Mouse (Mus musculus) embryonic stem cell, embryonic (primary cell): ENCODE measurements around the gene Irak2.
"Not testable (repeated sequence)": the region's sequence is repeated elsewhere in the genome, so short reads cannot be mapped to it uniquely, and the experiment has no call there.

Experiments used
- CTCF ChIA-PET, 4 experiments: fragments of 300-600 bp in 2 of 4; fragments of 350-600 bp in 2 of 4; sonication (Branson Sonifier 250); formaldehyde crosslinking; loops; one replicate each; lab custom pipeline; 2022; ENCODE audit warnings: inconsistent platforms in 2 of 4; lab: Charles Lee
- POLR2A ChIA-PET, 4 experiments: fragments of 300-600 bp in 2 of 4; fragments of 350-600 bp in 2 of 4; sonication (Branson Sonifier 250); formaldehyde crosslinking; loops; one replicate each; lab custom pipeline; 2022; ENCODE audit warnings: antibody characterized with exemption in 4 of 4, inconsistent platforms in 1 of 4; lab: Charles Lee

The Irak2 gene

DNA sequence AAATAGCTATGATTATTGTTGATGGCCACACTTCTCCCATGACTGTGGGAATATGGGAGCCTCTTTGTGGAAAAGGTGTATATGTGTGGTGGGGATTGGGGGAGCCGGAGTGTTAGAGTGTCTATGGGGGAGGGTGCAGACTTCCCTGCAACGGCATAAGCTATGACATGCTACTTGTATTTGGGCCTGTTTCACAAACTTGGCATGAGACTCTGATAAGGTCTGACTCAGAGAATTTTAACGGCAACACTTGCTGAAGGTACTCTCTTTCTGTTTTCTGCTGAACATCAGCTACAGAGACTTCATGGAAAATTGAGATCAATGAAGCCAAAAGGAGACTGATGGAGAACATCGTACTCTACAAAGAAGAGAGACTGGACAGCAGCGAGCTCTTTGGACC lies 55.1 kb downstream of the Irak2 start:
- CTCF ChIA-PET, result interaction anchor here in 1 of 4 experiments (1.7 kb wide), 1 partner anchor 55 kb away, joined by 4 read pairs; the partner anchor contains the start of gene Irak2
- POLR2A ChIA-PET, result interaction anchor here in 1 of 4 experiments (0.7 to 1.9 kb wide), 3 partner anchors 10 to 53 kb away, joined by 3 to 8 read pairs (median 3); no protein-coding TSS in a partner anchor

- POLR2A ChIA-PET, result interaction anchor here in 3 of 4 experiments (0.9 to 3.5 kb wide), 14 partner anchors 9 to 192 kb away, joined by 3 to 37 read pairs (median 11); no protein-coding TSS in a partner anchor
Measured at GRCm38 (mm10) chr6:113695203-113695602, 56.9 kb downstream of the Irak2 start.

GRCm38 (mm10) chr6:113695766-113696355 lies 57.6 kb downstream of the Irak2 start:
- CTCF ChIA-PET, result interaction anchor here in 3 of 4 experiments (0.7 to 1.5 kb wide), 7 partner anchors 12 to 294 kb away, joined by 3 to 10 read pairs (median 3); partner anchors contain the start of gene Irak2 (in 2 of the 3)
- POLR2A ChIA-PET, result interaction anchor here (0.6 to 3.7 kb wide), 56 partner anchors 9 to 621 kb away, joined by 3 to 37 read pairs (median 6); partner anchors contain the start of genes Sec13 (in 3 of the 4), Brk1 (in 2 of the 4), Irak2 (in 2 of the 4) and Emc3 (in 1 of the 4)

More at GRCm38 (mm10) chr6:113695203-113695602, 56.9 kb downstream of the Irak2 start:
- CTCF ChIA-PET, result interaction anchor here in 1 of 4 experiments (1.7 kb wide), 1 partner anchor 57 kb away, joined by 4 read pairs; the partner anchor contains the start of gene Irak2

DNA sequence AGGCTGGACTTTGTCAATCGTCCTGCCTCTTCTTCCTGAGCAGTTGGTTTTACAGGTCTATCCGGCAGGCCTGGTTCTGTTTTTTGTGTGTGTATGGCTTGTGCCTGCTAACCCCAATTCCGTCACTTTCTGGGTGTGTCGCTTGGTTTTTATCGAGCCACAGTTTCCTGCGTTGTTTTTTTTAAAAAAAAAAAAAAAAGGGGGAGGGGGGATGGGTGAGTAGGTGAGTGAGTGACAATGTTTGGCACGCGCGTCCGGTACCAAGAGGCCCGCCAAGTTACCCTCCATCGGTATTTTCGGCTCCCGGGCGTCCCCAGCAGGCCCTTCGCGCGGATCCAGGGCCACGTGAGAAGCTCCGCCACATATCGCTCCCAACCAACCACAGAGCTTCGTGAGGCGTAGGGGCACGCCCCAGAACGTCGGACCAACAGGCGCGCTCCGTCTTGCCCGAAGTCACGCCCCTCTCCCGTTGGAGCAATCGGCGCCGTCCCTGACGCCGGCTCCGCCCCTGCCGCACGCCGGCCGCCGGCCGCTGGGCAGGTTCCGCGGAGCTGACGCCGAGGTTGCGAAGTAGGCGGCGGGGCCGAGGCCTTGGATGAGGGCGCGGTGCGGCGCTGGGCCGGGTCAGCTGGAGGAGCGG lies 58.4 kb downstream of the Irak2 start, which contains the start of gene Tatdn2:
TSS of gene Tatdn2 (plus strand) at position 469 of the 640 bp plus-strand sequence.
- ChIA-PET POLR2A (interaction anchor here (0.5 to 3.7 kb wide), 111 partner anchors 8 to 1941 kb away, joined by 3 to 37 read pairs (median 4); partner anchors contain the start of genes Irak2 (in 3 of the 4), Sec13 (in 3 of the 4), Brk1 (in 2 of the 4) and Jagn1 (in 2 of the 4)), CTCF (interaction anchor here (0.7 to 1.5 kb wide), 24 partner anchors 10 to 617 kb away, joined by 3 to 10 read pairs (median 4); partner anchors contain the start of genes Irak2 (in 3 of the 4) and Brk1 (in 1 of the 4))

DNA sequence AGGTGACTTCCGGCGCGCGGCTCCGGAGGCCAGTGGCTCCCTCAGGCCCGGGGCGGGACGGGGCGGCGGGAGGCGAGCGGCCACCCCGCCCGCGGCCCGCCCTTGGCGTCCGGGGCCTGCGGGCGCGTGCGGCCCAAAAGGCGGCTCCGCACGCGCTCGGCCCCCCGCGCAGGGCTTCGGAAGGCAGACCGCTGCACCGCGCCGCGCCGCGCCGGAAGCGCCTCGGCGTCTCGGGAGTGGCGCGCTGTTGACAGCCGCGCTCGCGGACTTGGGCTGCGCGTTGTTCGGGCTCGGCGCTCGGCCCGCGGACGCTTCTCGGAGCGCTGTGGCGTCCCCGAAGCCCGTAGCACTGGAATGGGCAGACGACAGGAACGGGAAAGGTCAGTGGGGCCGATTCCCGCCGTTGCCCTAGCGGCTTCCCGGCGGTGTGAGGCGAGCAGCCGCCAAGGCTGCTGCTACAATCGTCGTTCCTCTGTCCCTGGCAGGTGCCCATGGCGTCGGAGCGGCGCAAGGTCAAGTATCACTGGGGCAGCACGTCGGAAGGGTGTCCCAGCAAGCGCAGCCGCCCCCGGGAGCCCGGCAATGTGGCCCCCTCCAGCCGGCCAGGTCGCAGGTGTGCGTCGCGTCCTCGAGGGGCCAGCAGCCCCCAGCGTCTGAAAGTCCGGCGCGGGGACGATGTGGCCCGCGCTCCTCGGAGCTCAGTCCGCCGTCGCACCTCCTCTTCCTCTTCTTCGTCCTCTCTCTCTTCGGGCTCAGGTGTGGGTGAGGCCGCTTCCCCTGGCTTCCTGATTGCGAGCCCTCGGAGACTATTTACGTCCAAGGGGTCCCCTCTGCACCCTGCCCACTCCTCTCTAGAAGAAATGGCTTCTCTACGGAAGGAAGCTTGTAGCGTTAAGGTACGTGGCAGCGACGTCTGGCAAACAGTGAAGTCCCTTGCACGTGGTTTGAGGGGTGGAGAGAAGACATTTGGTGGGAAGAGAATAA lies 59.2 kb downstream of the Irak2 start:
- ChIA-PET POLR2A (interaction anchor here (0.6 to 3.7 kb wide), 119 partner anchors 8 to 1940 kb away, joined by 3 to 37 read pairs (median 4); partner anchors contain the start of genes Irak2 (in 3 of the 4), Sec13 (in 3 of the 4), Brk1 (in 2 of the 4) and Ghrl (in 2 of the 4)), CTCF (interaction anchor here (0.7 to 1.5 kb wide), 24 partner anchors 10 to 618 kb away, joined by 3 to 10 read pairs (median 4); partner anchors contain the start of genes Irak2 (in 3 of the 4) and Brk1 (in 1 of the 4))

- ChIA-PET POLR2A (interaction anchor here in 1 of 4 experiments (0.7 to 4.7 kb wide), 5 partner anchors 14 to 37 kb away, joined by 3 to 18 read pairs (median 5); partner anchors contain the start of gene Tatdn2), CTCF (no interaction called here)
Measured at GRCm38 (mm10) chr6:113712718-113713117, 74.5 kb downstream of the Irak2 start.

- POLR2A ChIA-PET, result interaction anchor here in 2 of 4 experiments (0.7 to 4.7 kb wide), 4 partner anchors 12 to 345 kb away, joined by 4 to 18 read pairs (median 4); no protein-coding TSS in a partner anchor
- CTCF ChIA-PET, result not testable (repeated sequence)
Measured at GRCm38 (mm10) chr6:113713389-113713788, 75.1 kb downstream of the Irak2 start.

DNA sequence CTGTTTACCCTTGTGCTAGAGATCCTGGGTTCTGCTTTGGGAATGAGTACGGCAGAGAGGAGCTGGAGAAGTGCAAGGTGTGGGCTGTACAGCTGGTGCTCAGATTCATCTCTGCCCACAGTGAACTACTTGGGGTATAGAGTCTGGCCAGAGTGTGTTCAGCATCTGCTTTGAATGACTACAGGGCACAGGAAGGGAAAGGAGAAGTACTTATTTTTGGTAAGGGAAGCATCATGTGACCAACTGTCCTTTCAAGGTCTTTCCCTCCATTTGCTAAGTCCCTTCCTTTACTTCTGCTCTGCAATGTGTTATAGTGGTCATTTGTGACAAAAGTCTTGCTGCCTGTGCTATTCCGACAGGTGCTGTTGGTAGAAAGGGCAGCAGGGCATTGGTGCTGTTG lies 76.0 kb downstream of the Irak2 start:
- CTCF ChIA-PET, result interaction anchor here in 1 of 4 experiments (1.1 kb wide), 1 partner anchor 18 kb away, joined by 3 read pairs; no protein-coding TSS in a partner anchor
- POLR2A ChIA-PET, result interaction anchor here in 3 of 4 experiments (0.5 to 4.7 kb wide), 10 partner anchors 8 to 83 kb away, joined by 3 to 25 read pairs (median 6); partner anchors contain the start of gene Tatdn2 (in 3 of the 3)

DNA sequence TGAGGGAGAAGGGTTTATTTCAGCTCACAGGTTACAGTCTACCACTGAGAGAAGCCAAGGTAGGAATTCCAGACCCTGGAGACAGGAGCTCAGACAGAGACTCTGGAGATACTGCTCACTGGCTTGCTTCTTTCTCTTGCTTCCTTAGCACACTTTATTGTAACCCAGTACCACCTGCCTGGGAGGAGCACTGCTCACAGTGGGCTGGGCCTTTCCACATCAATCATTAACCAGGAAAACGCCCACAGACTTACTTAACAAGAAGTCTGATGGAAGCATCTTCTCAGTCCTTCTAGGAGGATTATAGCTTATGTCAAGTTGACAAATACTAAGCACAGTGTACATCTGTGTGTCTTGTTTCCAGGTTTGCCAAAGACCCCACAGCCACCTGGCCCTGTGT lies 76.5 kb downstream of the Irak2 start:
- POLR2A ChIA-PET, result interaction anchor here in 3 of 4 experiments (0.5 to 4.7 kb wide), 12 partner anchors 8 to 151 kb away, joined by 3 to 25 read pairs (median 6); partner anchors contain the start of genes Tatdn2 (in 3 of the 3) and Sec13 (in 1 of the 3)
- CTCF ChIA-PET, result interaction anchor here in 1 of 4 experiments (1.0 to 1.1 kb wide), 2 partner anchors 8 to 19 kb away, joined by 3 read pairs; no protein-coding TSS in a partner anchor

DNA sequence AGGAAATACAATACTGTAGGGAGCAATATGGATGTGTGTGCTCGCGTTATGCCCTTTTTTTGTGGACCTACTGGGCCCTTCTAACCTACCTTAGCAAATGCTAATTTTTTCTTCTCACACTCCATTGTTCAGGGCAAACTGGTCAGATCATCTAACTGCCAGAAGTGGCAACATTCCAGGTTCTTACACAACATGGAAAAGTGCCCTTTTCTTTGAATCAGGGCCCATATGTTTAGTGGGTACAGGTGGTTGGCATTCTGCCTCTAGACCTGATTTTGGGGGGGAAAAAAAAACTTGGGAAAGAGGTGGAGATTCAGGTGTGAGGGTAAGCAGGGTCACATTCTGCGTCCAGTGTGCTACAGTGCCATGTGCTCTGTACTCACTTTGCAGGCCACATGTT lies 79.3 kb downstream of the Irak2 start:
- CTCF ChIA-PET, result no interaction called here
- POLR2A ChIA-PET, result interaction anchor here in 2 of 4 experiments (1.1 to 4.6 kb wide), 6 partner anchors 9 to 35 kb away, joined by 3 to 25 read pairs (median 7); partner anchors contain the start of genes Tatdn2 (in 2 of the 2) and Sec13 (in 1 of the 2)

DNA sequence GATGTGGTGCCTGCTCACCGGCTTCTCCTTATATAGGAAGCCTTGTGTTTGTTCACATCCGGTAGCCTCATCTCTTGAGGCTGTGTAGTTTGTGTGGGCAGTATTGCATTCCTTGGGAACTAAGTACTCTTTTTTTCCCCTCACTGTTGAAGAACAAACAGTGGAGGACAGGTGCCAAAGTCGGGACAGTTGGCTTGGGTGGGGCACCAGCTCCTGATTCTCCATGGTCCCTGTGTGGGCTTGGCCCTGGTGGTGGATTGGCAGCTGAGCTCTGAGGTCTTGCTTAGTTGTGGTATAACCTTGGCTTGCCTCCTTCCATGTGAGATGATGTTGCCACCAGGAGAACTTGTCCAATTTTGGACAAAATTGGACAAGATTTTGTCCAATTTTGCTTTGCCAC lies 81.6 kb downstream of the Irak2 start, which contains the start of gene Ghrl:
TSS of gene Ghrl (minus strand) at position 3 of the 400 bp plus-strand sequence.
- ChIA-PET POLR2A (interaction anchor here in 2 of 4 experiments (0.8 to 1.5 kb wide), 5 partner anchors 8 to 23 kb away, joined by 3 to 6 read pairs (median 3); partner anchors contain the start of genes Sec13 (in 1 of the 2) and Tatdn2 (in 1 of the 2)), CTCF (interaction anchor here in 2 of 4 experiments (1.1 to 1.2 kb wide), 2 partner anchors 81 to 82 kb away, joined by 3 to 5 read pairs; partner anchors contain the start of gene Irak2 (in 2 of the 2))

- ChIA-PET POLR2A (interaction anchor here in 2 of 4 experiments (1.0 to 1.6 kb wide), 4 partner anchors 13 to 23 kb away, joined by 3 to 5 read pairs (median 5); partner anchors contain the start of gene Sec13 (in 1 of the 2)), CTCF (no interaction called here)
Measured at GRCm38 (mm10) chr6:113721061-113721460, 82.8 kb downstream of the Irak2 start.

DNA sequence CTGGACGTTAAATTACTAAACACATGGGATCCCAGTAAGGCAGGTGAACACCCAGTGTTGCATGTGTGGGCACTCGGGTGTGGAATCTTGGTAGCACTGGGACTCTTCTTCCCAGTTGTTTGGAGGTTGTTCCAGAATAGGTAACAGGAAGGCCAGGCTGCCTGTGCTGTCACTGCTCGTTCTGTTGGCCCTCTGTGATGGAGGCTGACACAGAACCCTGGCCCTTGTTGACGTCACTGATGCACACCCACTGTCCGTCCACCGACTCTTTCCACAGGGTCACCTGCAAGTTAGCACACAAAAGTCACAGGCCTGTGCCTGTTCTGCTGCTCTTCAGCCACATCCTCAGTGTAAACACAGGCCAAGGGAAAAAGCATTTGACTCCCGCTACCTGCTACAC lies 89.9 kb downstream of the Irak2 start:
- ChIA-PET CTCF (no interaction called here), POLR2A (interaction anchor here in 2 of 4 experiments (0.5 to 4.6 kb wide), 9 partner anchors 8 to 532 kb away, joined by 3 to 19 read pairs (median 4); partner anchors contain the start of genes Sec13 (in 2 of the 2) and Ghrl (in 1 of the 2))

GRCm38 (mm10) chr6:113731296-113731695 lies 93.0 kb downstream of the Irak2 start:
- CTCF ChIA-PET, result no interaction called here
- POLR2A ChIA-PET, result interaction anchor here in 2 of 4 experiments (0.6 to 2.9 kb wide), 3 partner anchors 9 to 34 kb away, joined by 3 to 11 read pairs (median 3); partner anchors contain the start of genes Sec13 (in 1 of the 2) and Tatdn2 (in 1 of the 2)

GRCm38 (mm10) chr6:113737318-113738046 lies 99.2 kb downstream of the Irak2 start:
- ChIA-PET POLR2A (interaction anchor here in 2 of 4 experiments (0.9 to 2.6 kb wide), 7 partner anchors 11 to 99 kb away, joined by 3 to 10 read pairs (median 4); partner anchors contain the start of genes Irak2 (in 1 of the 2) and Tatdn2 (in 1 of the 2)), CTCF (no interaction called here)
